Mouse (Mus musculus) mouse embryonic stem cell (cell line): ENCODE data around the gene Usp7.

Source experiments
- in situ Hi-C, 2 experiments: fragments of 300-500 bp; cut with MboI; formaldehyde crosslinking; loops; 1 replicate in 1 of 2; 3 replicates in 1 of 2; pipeline ENCODE4 v1.14.3; 2019 to 2020; ENCODE audit warnings: low sequenced_read_pairs in 2 of 2, low pct_unique_long_range_greater_than_20kb in 1 of 2, mixed read lengths in 1 of 2; ENCODE audit not compliant: unreplicated experiment in 1 of 2

The Usp7 gene

GRCm38 (mm10) chr16:8686871-8687535 is 105.1 kb downstream of the Usp7 start:
- in situ Hi-C loops = loop anchor here (10.0 kb wide), 1 partner anchor 178 kb away; no protein-coding TSS in a partner anchor

- in situ Hi-C loops = loop anchor here (10.0 kb wide), 1 partner anchor 179 kb away; no protein-coding TSS in a partner anchor
Measured at GRCm38 (mm10) chr16:8686121-8686870, 105.8 kb downstream of the Usp7 start.

- in situ Hi-C loops = loop anchor here (10.0 kb wide), 1 partner anchor 180 kb away; no protein-coding TSS in a partner anchor
Measured at GRCm38 (mm10) chr16:8685087-8685486, 107.0 kb downstream of the Usp7 start.

GRCm38 (mm10) chr16:8680470-8680869 is 111.6 kb downstream of the Usp7 start, which contains the start of gene Gm5767:
Gm5767 (plus strand) TSS chr16:8680770.
- in situ Hi-C loops = loop anchor here (10.0 kb wide), 1 partner anchor 184 kb away; no protein-coding TSS in a partner anchor

GRCm38 (mm10) chr16:8679780-8680179 is 112.3 kb downstream of the Usp7 start:
- in situ Hi-C loops = loop anchor here (5.0 to 10.0 kb wide), 2 partner anchors 185 to 187 kb away; no protein-coding TSS in a partner anchor

- in situ Hi-C loops = loop anchor here in 1 of 2 experiments (5.0 kb wide), 1 partner anchor 186 kb away; no protein-coding TSS in a partner anchor
Measured at GRCm38 (mm10) chr16:8678676-8679075, 113.4 kb downstream of the Usp7 start.

GRCm38 (mm10) chr16:8678035-8678434 is 114.1 kb downstream of the Usp7 start:
- in situ Hi-C loops = loop anchor here in 1 of 2 experiments (5.0 kb wide), 1 partner anchor 186 kb away; no protein-coding TSS in a partner anchor

- in situ Hi-C loops = loop anchor here in 1 of 2 experiments (5.0 kb wide), 1 partner anchor 184 kb away; no protein-coding TSS in a partner anchor
Measured at GRCm38 (mm10) chr16:8676800-8677199, 115.3 kb downstream of the Usp7 start.

GRCm38 (mm10) chr16:8676228-8676627 is 115.9 kb downstream of the Usp7 start:
- in situ Hi-C loops = loop anchor here in 1 of 2 experiments (5.0 kb wide), 1 partner anchor 184 kb away; no protein-coding TSS in a partner anchor

- in situ Hi-C loops = loop anchor here in 1 of 2 experiments (5.0 kb wide), 1 partner anchor 183 kb away; no protein-coding TSS in a partner anchor
Measured at GRCm38 (mm10) chr16:8675559-8675958, 116.5 kb downstream of the Usp7 start.

GRCm38 (mm10) chr16:8674165-8674564 is 117.9 kb downstream of the Usp7 start:
- in situ Hi-C loops = loop anchor here (5.0 kb wide), 2 partner anchors 177 to 262 kb away; no protein-coding TSS in a partner anchor

- in situ Hi-C loops = loop anchor here (5.0 kb wide), 2 partner anchors 176 to 261 kb away; no protein-coding TSS in a partner anchor
Measured at GRCm38 (mm10) chr16:8673343-8673742, 118.8 kb downstream of the Usp7 start.

- in situ Hi-C loops = loop anchor here (5.0 kb wide), 2 partner anchors 176 to 261 kb away; no protein-coding TSS in a partner anchor
Measured at GRCm38 (mm10) chr16:8672811-8673210, 119.3 kb downstream of the Usp7 start.

GRCm38 (mm10) chr16:8672350-8672687 is 119.8 kb downstream of the Usp7 start:
- in situ Hi-C loops = loop anchor here (5.0 kb wide), 2 partner anchors 175 to 260 kb away; no protein-coding TSS in a partner anchor

- in situ Hi-C loops = loop anchor here (5.0 kb wide), 2 partner anchors 174 to 259 kb away; no protein-coding TSS in a partner anchor
Measured at GRCm38 (mm10) chr16:8671551-8672349, 120.4 kb downstream of the Usp7 start, which contains the start of gene Carhsp1. Carhsp1 (minus strand) TSS chr16:8672155.

GRCm38 (mm10) chr16:8670041-8671035 is 121.8 kb downstream of the Usp7 start:
- in situ Hi-C loops = loop anchor here (5.0 kb wide), 2 partner anchors 173 to 258 kb away; no protein-coding TSS in a partner anchor

- in situ Hi-C loops = no loop called here
Measured at GRCm38 (mm10) chr16:8669432-8669831, 122.7 kb downstream of the Usp7 start.
